Mouse (Mus musculus): Measurements from ENCODE around the gene Cfap36. TPM values are rescaled to one million over a fixed set of nuclear protein-coding genes. Genes with fewer than 3 reads are reported as not detected.
A peak's percentile ranks its signal among the peaks of the same experiment; 100 is the strongest.

Cfap36 gene
- total RNA-seq, 2 experiments from 2014 or later = 13.7 to 17.4 TPM

- peak; percentile 50 to 53 for DNase-seq
Measured at GRCm38 (mm10) chr11:29180657-29181056, 66.6 kb downstream of the Cfap36 start.

GRCm38 (mm10) chr11:29179319-29179718, 67.9 kb downstream of the Cfap36 start:
- no peak for DNase-seq

GRCm38 (mm10) chr11:29173706-29174436, 73.3 kb downstream of the Cfap36 start:
- DNase-seq = no peak

GRCm38 (mm10) chr11:29173125-29173631, 74.0 kb downstream of the Cfap36 start:
- peak; percentile 55 to 72 for DNase-seq

GRCm38 (mm10) chr11:29172563-29173124, 74.6 kb downstream of the Cfap36 start, which contains the start of gene Ppp4r3b:
Gene Ppp4r3b (plus strand): TSS chr11:29172890.
- peak; percentile 96 to 99 for DNase-seq

- peak; percentile 39 to 57 for DNase-seq
Measured at GRCm38 (mm10) chr11:29171959-29172391, 75.2 kb downstream of the Cfap36 start.

Other genes with a start within 250 kb of the Cfap36 start
- gene Pnpt1, start 116.7 kb downstream of the Cfap36 start, total RNA-seq (2021) = 10 to 100 TPM; 26.3 to 27.0 TPM
- gene Ppp4r3b, start 74.5 kb downstream of the Cfap36 start, total RNA-seq (2021) = 10 to 100 TPM; 27.6 to 36.5 TPM
- 1 to 10 TPM; 7.3 to 8.6 TPM for gene Ccdc88a, start 126.2 kb upstream of the Cfap36 start, total RNA-seq (2021)

Data from heart, adult 18-20 months (tissue).